Mouse (Mus musculus) cerebellum, postnatal 14 days (tissue): Measurements from ENCODE around the gene Mgat3.

Source experiments
- DNase-seq, 2 experiments: peaks; one replicate each; pipeline ENCODE4 v3.0.0; 2021; ENCODE audit warnings: mixed read lengths in 2 of 2

The Mgat3 gene

GRCm38 (mm10) chr15:80228071-80228800, 54.7 kb downstream of the Mgat3 start:
- DNase-seq, result peak; percentile 41 to 65

- DNase-seq, result no peak
These were observed 58.8 kb downstream of the Mgat3 start for GRCm38 (mm10) chr15:80232331-80232730.

- no peak for DNase-seq
These were observed 59.5 kb downstream of the Mgat3 start for GRCm38 (mm10) chr15:80233053-80233452.

GRCm38 (mm10) chr15:80233733-80234509, 60.4 kb downstream of the Mgat3 start, which contains the start of gene Mief1:
Gene Mief1 (plus strand): TSS chr15:80234018.
- DNase-seq, result peak; percentile 96 to 98

GRCm38 (mm10) chr15:80235535-80235934, 62.0 kb downstream of the Mgat3 start, which contains the start of gene AC140267.1:
Gene AC140267.1 (plus strand): TSS chr15:80235835.
- no peak for DNase-seq

GRCm38 (mm10) chr15:80248135-80248534, 74.6 kb downstream of the Mgat3 start:
- DNase-seq, result no peak

- DNase-seq, result no peak
These were observed 75.1 kb downstream of the Mgat3 start for GRCm38 (mm10) chr15:80248596-80248995.

- DNase-seq, result no peak
These were observed 76.2 kb downstream of the Mgat3 start for GRCm38 (mm10) chr15:80249672-80250071.

- DNase-seq, result no peak
These were observed 77.1 kb downstream of the Mgat3 start for GRCm38 (mm10) chr15:80250586-80250985.

GRCm38 (mm10) chr15:80253530-80253929, 80.0 kb downstream of the Mgat3 start:
- no peak for DNase-seq

GRCm38 (mm10) chr15:80254207-80254606, 80.7 kb downstream of the Mgat3 start:
- DNase-seq, result peak; percentile 49 to 63

GRCm38 (mm10) chr15:80254847-80255645, 81.5 kb downstream of the Mgat3 start, which contains the start of gene Atf4:
Gene Atf4 (plus strand): TSS chr15:80255184.
- DNase-seq, result peak; percentile 99 to 100

GRCm38 (mm10) chr15:80255646-80256121, 82.2 kb downstream of the Mgat3 start:
- DNase-seq, result peak; percentile 86 to 93

GRCm38 (mm10) chr15:80256242-80256641, 82.7 kb downstream of the Mgat3 start:
- DNase-seq, result peak; percentile 46 to 48

GRCm38 (mm10) chr15:80256656-80257601, 83.4 kb downstream of the Mgat3 start:
- no peak for DNase-seq

GRCm38 (mm10) chr15:80257602-80258239, 84.2 kb downstream of the Mgat3 start:
- peak; percentile 67 to 70 for DNase-seq

- DNase-seq, result no peak
These were observed 85.0 kb downstream of the Mgat3 start for GRCm38 (mm10) chr15:80258240-80259170.

GRCm38 (mm10) chr15:80259406-80260045, 86.0 kb downstream of the Mgat3 start:
- DNase-seq, result no peak

GRCm38 (mm10) chr15:80260677-80261076, 87.2 kb downstream of the Mgat3 start:
- DNase-seq, result peak; percentile 95 to 96
